Mouse (Mus musculus) midbrain, embryonic 11.5 days (tissue): ENCODE results near the gene Dapl1. TPM values are rescaled to one million over a fixed set of nuclear protein-coding genes. Genes with fewer than 3 reads are reported as not detected.

Experiments used
- ATAC-seq: fragments of 200-750 bp; cut with Nextera tagmentation; 2 replicates; pipeline ENCODE4 v1.8.0; 2017; ENCODE audit warnings: moderate TSS enrichment, moderate library complexity; ENCODE audit not compliant: low FRiP score
- DNase-seq: peaks from one replicate; pipeline ENCODE4 v3.0.0; 2015; ENCODE audit warnings: low spot score; ENCODE audit errors: missing footprints
- H3K27ac ChIP-seq: fragments of 300-500 bp; sonication (generic); 2 replicates; pipeline ENCODE4 v1.5.1; 2014; ENCODE audit warnings: low read depth, low read length
- H3K27me3 ChIP-seq: fragments of 300-500 bp; sonication (generic); 2 replicates; pipeline ENCODE4 v1.6.1; 2014; ENCODE audit warnings: mild to moderate bottlenecking, low read length, moderate library complexity, mixed read lengths; ENCODE audit not compliant: control insufficient read depth, insufficient read depth
- H3K36me3 ChIP-seq: fragments of 300-500 bp; sonication (generic); 2 replicates; pipeline ENCODE4 v1.6.1; 2014; ENCODE audit warnings: mild to moderate bottlenecking, low read length, moderate library complexity, mixed read lengths; ENCODE audit not compliant: control insufficient read depth, insufficient read depth
- H3K4me1 ChIP-seq: fragments of 300-500 bp; sonication (generic); 2 replicates; pipeline ENCODE4 v1.6.1; 2014; ENCODE audit warnings: low read length; ENCODE audit not compliant: control insufficient read depth, insufficient read depth
- H3K4me2 ChIP-seq: fragments of 300-500 bp; sonication (generic); 2 replicates; pipeline ENCODE4 v1.6.1; 2014; ENCODE audit warnings: mild to moderate bottlenecking, moderate library complexity
- H3K4me3 ChIP-seq: fragments of 300-500 bp; sonication (generic); 2 replicates; pipeline ENCODE4 v1.5.1; 2014; ENCODE audit warnings: low read depth, low read length
- H3K9ac ChIP-seq: fragments of 300-500 bp; sonication (generic); 2 replicates; pipeline ENCODE4 v1.6.1; 2014; ENCODE audit warnings: low read length
- H3K9me3 ChIP-seq: fragments of 300-500 bp; sonication (generic); 2 replicates; pipeline ENCODE4 v1.6.1; 2016; ENCODE audit warnings: low read length; ENCODE audit not compliant: control insufficient read depth
- WGBS: fragments of 180-500 bp; shearing (Covaris S2); extraction: QIAGEN DNeasy Blood & Tissue Kit; methylation state at CpG from one replicate; pipeline ENCODE4 v1.1.7; 2014; 5-methylcytosine and 5-hydroxymethylcytosine counted together
- polyA plus RNA-seq: library from polyadenylated mRNA; unstranded; fragments of >200 nt; fragmentation: Nextera tagmentation; extraction: Ambion mirVana; gene quantifications from 2 replicates; pipeline ENCODE4 v1.2.1, GENCODE M21; 2014

Gene Dapl1
- polyA plus RNA-seq, 1 experiment from 2014 or later = 0.42 TPM

GRCm38 (mm10) chr2:59488235-59488634, 3.8 kb downstream of the Dapl1 start:
- no peaks in the 10 kb centered on the region for H3K27me3 ChIP-seq
- H3K9me3 ChIP-seq = no peaks in the 10 kb centered on the region
- DNase-seq = no peak
- no peak overlapping the region for H3K9ac ChIP-seq
- no peaks in the 10 kb centered on the region; the same call in 1 of the 2 replicates for H3K4me1 ChIP-seq
- ATAC-seq = no peak
- no peaks in the 10 kb centered on the region for H3K36me3 ChIP-seq
- H3K4me3 ChIP-seq = no peak overlapping the region
- H3K4me2 ChIP-seq = no peak overlapping the region
- no peak overlapping the region for H3K27ac ChIP-seq
- WGBS = 72% methylated on average over 2 of the region's 2 CpGs

GRCm38 (mm10) chr2:59490353-59490752, 5.9 kb downstream of the Dapl1 start:
- no peak overlapping the region for H3K4me2 ChIP-seq
- H3K27me3 ChIP-seq = no peaks in the 10 kb centered on the region
- ATAC-seq = no peak
- H3K9ac ChIP-seq = no peak overlapping the region
- H3K36me3 ChIP-seq = no peaks in the 10 kb centered on the region
- no peak overlapping the region for H3K27ac ChIP-seq
- no peaks in the 10 kb centered on the region for H3K9me3 ChIP-seq
- 73% methylated on average over 7 of the region's 7 CpGs for WGBS
- peaks cover 2% of the 10 kb centered on the region; the same call in 1 of the 2 replicates for H3K4me1 ChIP-seq
- no peak overlapping the region for H3K4me3 ChIP-seq
- no peak for DNase-seq

- Histone ChIP-seq H3K9ac (no peak overlapping the region), H3K4me3 (no peak overlapping the region), H3K9me3 (no peaks in the 10 kb centered on the region), H3K36me3 (no peaks in the 10 kb centered on the region), H3K4me2 (no peak overlapping the region), H3K27ac (no peak overlapping the region), H3K27me3 (no peaks in the 10 kb centered on the region), H3K4me1 (0 out of 2 replicates have a peak, but pooled peaks cover 2% of the 10 kb centered on the region)
- WGBS = 29% methylated on average over 13 of the region's 13 CpGs
- no peak for ATAC-seq
- no peak for DNase-seq
Measured at GRCm38 (mm10) chr2:59493445-59494085, 9.1 kb downstream of the Dapl1 start.

- Histone ChIP-seq H3K9me3 (no peaks in the 10 kb centered on the region), H3K27me3 (no peaks in the 10 kb centered on the region), H3K4me2 (no peak overlapping the region), H3K4me1 (no peaks in the 10 kb centered on the region), H3K4me3 (no peak overlapping the region), H3K36me3 (no peaks in the 10 kb centered on the region), H3K9ac (no peak overlapping the region), H3K27ac (no peak overlapping the region)
- 93% methylated on average over 8 of the region's 8 CpGs for WGBS
- no peak for ATAC-seq
- no peak for DNase-seq
Measured at GRCm38 (mm10) chr2:59499146-59499545, 14.7 kb downstream of the Dapl1 start.

- Histone ChIP-seq H3K27ac (no peak overlapping the region), H3K9me3 (no peaks in the 10 kb centered on the region), H3K36me3 (no peaks in the 10 kb centered on the region), H3K27me3 (no peaks in the 10 kb centered on the region), H3K4me3 (no peak overlapping the region), H3K4me1 (no peaks in the 10 kb centered on the region), H3K4me2 (no peak overlapping the region), H3K9ac (no peak overlapping the region)
- 96% methylated on average over 2 of the region's 2 CpGs for WGBS
- ATAC-seq (no peak), DNase-seq (no peak)
Measured at GRCm38 (mm10) chr2:59499717-59500116, 15.3 kb downstream of the Dapl1 start.

- Histone ChIP-seq H3K36me3 (no peaks in the 10 kb centered on the region), H3K4me3 (no peak overlapping the region), H3K9ac (no peak overlapping the region), H3K27ac (no peak overlapping the region), H3K9me3 (no peaks in the 10 kb centered on the region), H3K27me3 (no peaks in the 10 kb centered on the region), H3K4me1 (peaks cover 4% of the 10 kb centered on the region; the same call in 1 of the 2 replicates), H3K4me2 (no peak overlapping the region)
- 88% methylated on average over 4 of the region's 4 CpGs for WGBS
- DNase-seq (no peak), ATAC-seq (no peak)
Measured at GRCm38 (mm10) chr2:59509061-59509460, 24.6 kb downstream of the Dapl1 start.

GRCm38 (mm10) chr2:59510416-59510815, 26.0 kb downstream of the Dapl1 start:
- DNase-seq (no peak), ATAC-seq (no peak)
- H3K4me3 ChIP-seq = no peak overlapping the region
- no peak overlapping the region for H3K4me2 ChIP-seq
- H3K36me3 ChIP-seq = no peaks in the 10 kb centered on the region
- no peaks in the 10 kb centered on the region for H3K27me3 ChIP-seq
- 45% methylated on average over 9 of the region's 9 CpGs for WGBS
- no peak overlapping the region for H3K9ac ChIP-seq
- peaks cover 4% of the 10 kb centered on the region; the same call in 1 of the 2 replicates for H3K4me1 ChIP-seq
- H3K9me3 ChIP-seq = no peaks in the 10 kb centered on the region
- H3K27ac ChIP-seq = no peak overlapping the region

GRCm38 (mm10) chr2:59510882-59511281, 26.4 kb downstream of the Dapl1 start:
- H3K27ac ChIP-seq = no peak overlapping the region
- no peaks in the 10 kb centered on the region for H3K27me3 ChIP-seq
- H3K4me2 ChIP-seq = no peak overlapping the region
- ATAC-seq = no peak
- H3K36me3 ChIP-seq = no peaks in the 10 kb centered on the region
- H3K4me3 ChIP-seq = no peak overlapping the region
- no peaks in the 10 kb centered on the region for H3K9me3 ChIP-seq
- WGBS = 75% methylated on average over 6 of the region's 6 CpGs
- no peak overlapping the region for H3K9ac ChIP-seq
- H3K4me1 ChIP-seq = peaks cover 4% of the 10 kb centered on the region; the same call in 1 of the 2 replicates
- no peak for DNase-seq

- ATAC-seq (no peak), DNase-seq (peak; percentile 66)
- Histone ChIP-seq H3K4me3 (no peak overlapping the region), H3K9me3 (no peaks in the 10 kb centered on the region), H3K9ac (no peak overlapping the region), H3K27me3 (no peaks in the 10 kb centered on the region), H3K36me3 (no peaks in the 10 kb centered on the region), H3K27ac (no peak overlapping the region), H3K4me1 (0 out of 2 replicates have a peak, but pooled peaks cover 2% of the 10 kb centered on the region), H3K4me2 (no peak overlapping the region)
- WGBS = 93% methylated on average over 10 of the region's 10 CpGs
Measured at GRCm38 (mm10) chr2:59520663-59521062, 36.2 kb downstream of the Dapl1 start.
